In the genomic region with DNA sequence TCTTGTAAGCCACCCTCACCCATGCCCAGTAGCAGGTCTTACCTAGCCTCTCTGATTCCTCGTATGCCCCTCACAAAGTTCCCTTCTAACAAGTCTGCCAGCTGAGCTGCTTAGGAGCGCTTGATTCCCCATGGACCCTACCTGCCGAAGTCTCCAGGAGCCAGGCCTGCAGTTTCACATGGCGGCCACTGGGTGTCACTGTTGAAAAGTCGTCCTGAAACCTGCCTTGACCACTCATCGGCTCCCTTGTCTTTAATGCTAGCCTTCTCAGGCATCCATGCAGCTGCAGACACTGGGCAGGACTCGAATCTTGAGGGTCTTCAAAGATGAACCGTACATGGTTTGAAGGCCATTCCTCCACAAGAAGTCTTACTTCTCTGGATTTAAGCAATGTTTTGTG, we compare ENCODE assay signal across 8 mouse cellular contexts. TPM values are rescaled to one million over a fixed set of nuclear protein-coding genes. Genes with fewer than 3 reads are reported as not detected.
A peak's percentile ranks its signal among the peaks of the same experiment; 100 is the strongest.
DNase-seq lines count a peak whose midpoint lies in the region; ATAC-seq and TF ChIP-seq lines count a peak whose summit lies in the region.

No protein-coding gene starts in this region.

- peaks cover 7% of the 10 kb centered on the region; the same call in 1 of the 2 replicates for H3K4me1 ChIP-seq in forebrain, postnatal 0 days (ENCODE audit: insufficient read depth)
- no peaks in the 10 kb centered on the region for H3K4me1 ChIP-seq in intestine, embryonic 16.5 days (ENCODE audit: control insufficient read depth, insufficient read depth, low read length)
- no peaks in the 10 kb centered on the region for H3K4me1 ChIP-seq in lung, adult 2 months (ENCODE audit: control insufficient read depth, insufficient read depth, low read length)

- no peaks in the 10 kb centered on the region for H3K36me3 ChIP-seq in forebrain, postnatal 0 days (ENCODE audit: insufficient read depth)
- no peaks in the 10 kb centered on the region for H3K36me3 ChIP-seq in intestine, embryonic 16.5 days (ENCODE audit: control insufficient read depth, insufficient read depth, low read length)

- WGBS in forebrain, postnatal 0 days: 9% methylated on average over 8 of the region's 8 CpGs
- WGBS in intestine, embryonic 16.5 days: 7% methylated on average over 8 of the region's 8 CpGs
- WGBS in lung, adult 2 months: 6% methylated on average over 8 of the region's 8 CpGs

- peak; percentile 39 for DNase-seq in urinary bladder, adult 2 months (ENCODE audit: low spot score)
- no peak for DNase-seq in urinary bladder, postnatal 4 days (ENCODE audit: low spot score in 2 of 2)
- DNase-seq in forebrain, postnatal 0 days: peak; percentile 81
- DNase-seq in lung, adult 2 months: peak; percentile 57
- DNase-seq in ovary, postnatal 36 days (ENCODE audit: low spot score): peak; percentile 50
- DNase-seq in thymus, postnatal 4 days: peak; percentile 71

- ATAC-seq in cerebellum, adult (ENCODE audit: insufficient number of reproducible peaks, low FRiP score, low TSS enrichment): peak; percentile 36; the same call in 1 of the 2 replicates
- no peak for ATAC-seq in forebrain, postnatal 0 days
- ATAC-seq in intestine, embryonic 16.5 days: peak; percentile 44; the same call in 1 of the 2 replicates

- H3K27ac ChIP-seq in forebrain, postnatal 0 days (ENCODE audit: low read depth, low read length): no peak overlapping the region
- H3K27ac ChIP-seq in intestine, embryonic 16.5 days (ENCODE audit: low read length): no peak overlapping the region

- no peak overlapping the region for H3K9ac ChIP-seq in forebrain, postnatal 0 days
- H3K9ac ChIP-seq in intestine, embryonic 16.5 days (ENCODE audit: low read depth, low read length): no peak overlapping the region

- no peak overlapping the region for H3K4me2 ChIP-seq in forebrain, postnatal 0 days (ENCODE audit: low read depth)
- no peak overlapping the region for H3K4me2 ChIP-seq in intestine, embryonic 16.5 days (ENCODE audit: low read depth, low read length)

- H3K9me3 ChIP-seq in forebrain, postnatal 0 days (ENCODE audit: low read length): no peaks in the 10 kb centered on the region
- H3K9me3 ChIP-seq in intestine, embryonic 16.5 days (ENCODE audit: control insufficient read depth, low read length): no peaks in the 10 kb centered on the region

- no peaks in the 10 kb centered on the region for H3K27me3 ChIP-seq in forebrain, postnatal 0 days (ENCODE audit: insufficient read depth, low read length)
- no peaks in the 10 kb centered on the region for H3K27me3 ChIP-seq in intestine, embryonic 16.5 days (replicated peaks; ENCODE audit: control insufficient read depth, insufficient read depth, low read length)

- TF ChIP-seq CTCF in forebrain, postnatal 0 days (IDR thresholded peaks at IDR 0.05; ENCODE audit: low read depth): peak; percentile 92
- peak; percentile 94 for TF ChIP-seq CTCF in lung, adult 2 months (IDR thresholded peaks at IDR 0.05; ENCODE audit: insufficient read depth, low read length)

- no peak overlapping the region for H3K4me3 ChIP-seq in forebrain, postnatal 0 days (ENCODE audit: low read depth, low read length)
- H3K4me3 ChIP-seq in intestine, embryonic 16.5 days (ENCODE audit: low read length): no peak overlapping the region
- H3K4me3 ChIP-seq in lung, adult 2 months (replicated peaks; ENCODE audit: extremely low read depth, low read depth, low read length): no peak overlapping the region

- TF ChIP-seq POLR2A in lung, adult 2 months (IDR thresholded peaks at IDR 0.05; ENCODE audit: borderline replicate concordance, extremely low read depth, low read depth, low read length): no peak

RNA-seq across cellular contexts. Expression of gene Mtif3, which starts 19.6 kb away (rescaled TPM):
- 20.7 and 22.0 TPM in 2 replicates for polyA plus RNA-seq in urinary bladder, adult 2 months (2012; rRNA removed)
- 17.1 and 22.6 TPM in 2 replicates for total RNA-seq in forebrain, postnatal 0 days (2014; rRNA removed)
- polyA plus RNA-seq in forebrain, postnatal 0 days (2015; fragmentation: Nextera tagmentation; extraction: Ambion mirVana): 17.6 and 18.6 TPM in 2 replicates
- 28.8 and 31.1 TPM in 2 replicates for polyA plus RNA-seq in intestine, embryonic 16.5 days (2015; fragmentation: Nextera tagmentation; extraction: Ambion mirVana)
- polyA plus RNA-seq in lung, adult 2 months (2012; rRNA removed): 7.8 and 8.6 TPM in 2 replicates

RNA-seq across cellular contexts. Expression of gene Gtf3a, which starts 34.8 kb away (rescaled TPM):
- 55.9 and 60.5 TPM in 2 replicates for polyA plus RNA-seq in urinary bladder, adult 2 months (2012; rRNA removed)
- total RNA-seq in forebrain, postnatal 0 days (2014; rRNA removed): 67.6 and 101 TPM in 2 replicates
- polyA plus RNA-seq in forebrain, postnatal 0 days (2015; fragmentation: Nextera tagmentation; extraction: Ambion mirVana): 123 and 138 TPM in 2 replicates
- polyA plus RNA-seq in intestine, embryonic 16.5 days (2015; fragmentation: Nextera tagmentation; extraction: Ambion mirVana): 127 and 136 TPM in 2 replicates
- 35.2 and 52.8 TPM in 2 replicates for polyA plus RNA-seq in lung, adult 2 months (2012; rRNA removed)

Comparison
In these comparisons a context has a peak if more than half of its experiments do, and no peak if none do; other contexts are left out.
1. DNase-seq: peak in urinary bladder, adult 2 months (single experiment), forebrain, postnatal 0 days (single experiment), lung, adult 2 months (single experiment), ovary, postnatal 36 days (single experiment) and thymus, postnatal 4 days (single experiment); none in urinary bladder, postnatal 4 days (0 of 2).